15 mouse cellular contexts compared by ENCODE assay signal in the genomic region with DNA sequence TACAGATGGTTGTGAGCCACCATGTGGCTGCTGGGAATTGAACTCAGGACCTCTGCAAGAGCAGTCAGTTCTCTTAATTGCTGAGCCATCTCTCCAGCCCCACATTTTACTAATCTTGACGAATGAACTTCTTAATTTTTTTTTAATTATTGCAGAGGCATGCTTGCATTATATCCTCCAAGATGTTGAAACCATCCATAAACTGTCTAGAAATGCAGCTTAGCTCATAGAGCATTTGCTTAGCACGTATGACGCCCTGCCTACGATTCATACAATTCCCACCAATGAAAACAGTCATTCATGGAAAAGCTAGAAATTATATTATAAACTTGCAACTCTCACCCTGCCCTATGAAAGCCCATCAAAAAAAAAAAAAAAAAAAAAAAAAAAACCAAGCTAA.
"Had no signal": no experiment of that assay in that cellular context is flagged by ENCODE, and none has a peak within 500 bp of the region (broad histone marks: within the 10 kb centered on the region; RNA-seq: fewer than 3 reads in every experiment).

No protein-coding gene starts in this region.

- DNase-seq: lung, adult 18-20 months; lung, embryonic 14.5 days; lung, postnatal 14 days; lung, postnatal 36 days; midbrain, embryonic 14.5 days; retina, postnatal 1 day; right cerebral cortex, adult 18-20 months; right cerebral cortex, postnatal 25 days; right cerebral cortex, postnatal 4 days; spleen, adult 18-20 months; thymus, adult 2 months; thymus, postnatal 25 days; thymus, postnatal 4 days had no signal

- ATAC-seq: liver, embryonic 12.5 days; midbrain, embryonic 16.5 days had no signal
